Mouse (Mus musculus): ENCODE results near the gene Calhm1.

Calhm1 gene

GRCm38 (mm10) chr19:47144154-47144553 is at the start of gene Calhm1:
Gene Calhm1, minus strand, starts transcription at chr19:47144254.
- DNase-seq (ENCODE audit: low spot score in 2 of 2), result no peak

- DNase-seq (ENCODE audit: low spot score in 2 of 2), result no peak
Observed at GRCm38 (mm10) chr19:47192158-47192557, 48.1 kb upstream of the Calhm1 start.

- DNase-seq (ENCODE audit: low spot score in 2 of 2), result no peak
Observed at GRCm38 (mm10) chr19:47188515-47189128, 44.6 kb upstream of the Calhm1 start.

- no peak for DNase-seq (ENCODE audit: low spot score in 2 of 2)
Observed at GRCm38 (mm10) chr19:47186514-47187275, 42.6 kb upstream of the Calhm1 start.

GRCm38 (mm10) chr19:47184736-47185135 is 40.7 kb upstream of the Calhm1 start:
- no peak for DNase-seq (ENCODE audit: low spot score in 2 of 2)

- no peak for DNase-seq (ENCODE audit: low spot score in 2 of 2)
Observed at GRCm38 (mm10) chr19:47184221-47184620, 40.2 kb upstream of the Calhm1 start.

GRCm38 (mm10) chr19:47180011-47180410 is 36.0 kb upstream of the Calhm1 start:
- no peak for DNase-seq (ENCODE audit: low spot score in 2 of 2)

- DNase-seq (ENCODE audit: low spot score in 2 of 2), result peak; percentile 9 to 13
Observed at GRCm38 (mm10) chr19:47179272-47179809, 35.3 kb upstream of the Calhm1 start.

GRCm38 (mm10) chr19:47178431-47179271 is 34.6 kb upstream of the Calhm1 start, which contains the start of gene Neurl1a:
Gene Neurl1a, plus strand, starts transcription at chr19:47178820.
- peak; percentile 27 to 33 for DNase-seq (ENCODE audit: low spot score in 2 of 2)

- DNase-seq (ENCODE audit: low spot score in 2 of 2), result peak in 1 of 2 experiments; percentile 10
Observed at GRCm38 (mm10) chr19:47178001-47178400, 33.9 kb upstream of the Calhm1 start.

- DNase-seq (ENCODE audit: low spot score in 2 of 2), result no peak
Observed at GRCm38 (mm10) chr19:47176916-47177505, 33.0 kb upstream of the Calhm1 start.

GRCm38 (mm10) chr19:47175472-47175871 is 31.4 kb upstream of the Calhm1 start:
- no peak for DNase-seq (ENCODE audit: low spot score in 2 of 2)

GRCm38 (mm10) chr19:47174515-47174914 is 30.5 kb upstream of the Calhm1 start:
- no peak for DNase-seq (ENCODE audit: low spot score in 2 of 2)

GRCm38 (mm10) chr19:47168793-47169412 is 24.8 kb upstream of the Calhm1 start:
- peak; percentile 81 to 85 for DNase-seq (ENCODE audit: low spot score in 2 of 2)

- peak in 1 of 2 experiments; percentile 11 for DNase-seq (ENCODE audit: low spot score in 2 of 2)
Observed at GRCm38 (mm10) chr19:47168223-47168622, 24.2 kb upstream of the Calhm1 start.

- DNase-seq (ENCODE audit: low spot score in 2 of 2), result no peak
Observed at GRCm38 (mm10) chr19:47167617-47168214, 23.7 kb upstream of the Calhm1 start.

GRCm38 (mm10) chr19:47166758-47167157 is 22.7 kb upstream of the Calhm1 start:
- no peak for DNase-seq (ENCODE audit: low spot score in 2 of 2)

- DNase-seq (ENCODE audit: low spot score in 2 of 2), result no peak
Observed at GRCm38 (mm10) chr19:47163176-47163744, 19.2 kb upstream of the Calhm1 start.

- DNase-seq (ENCODE audit: low spot score in 2 of 2), result no peak
Observed at GRCm38 (mm10) chr19:47161669-47162068, 17.6 kb upstream of the Calhm1 start.

GRCm38 (mm10) chr19:47157664-47158063 is 13.6 kb upstream of the Calhm1 start, which contains the start of gene Calhm3:
Gene Calhm3, minus strand, starts transcription at chr19:47157764.
- no peak for DNase-seq (ENCODE audit: low spot score in 2 of 2)

Data from urinary bladder, postnatal 36 days (tissue).